Mouse (Mus musculus) duodenum, adult 2 months (tissue): ENCODE data around the gene Entpd8. TPM values are rescaled to one million over a fixed set of nuclear protein-coding genes. Genes with fewer than 3 reads are reported as not detected.

Experiments used
- polyA plus RNA-seq: library from polyadenylated mRNA; depleted of rRNA; stranded (reverse); fragments of >200 nt; gene quantifications from 2 replicates; pipeline ENCODE4 v1.2.3, GENCODE M21; 2012; ENCODE audit warnings: low replicate concordance; rRNA removed

The Entpd8 gene
- polyA plus RNA-seq = 121 and 257 TPM in 2 replicates

DNA sequence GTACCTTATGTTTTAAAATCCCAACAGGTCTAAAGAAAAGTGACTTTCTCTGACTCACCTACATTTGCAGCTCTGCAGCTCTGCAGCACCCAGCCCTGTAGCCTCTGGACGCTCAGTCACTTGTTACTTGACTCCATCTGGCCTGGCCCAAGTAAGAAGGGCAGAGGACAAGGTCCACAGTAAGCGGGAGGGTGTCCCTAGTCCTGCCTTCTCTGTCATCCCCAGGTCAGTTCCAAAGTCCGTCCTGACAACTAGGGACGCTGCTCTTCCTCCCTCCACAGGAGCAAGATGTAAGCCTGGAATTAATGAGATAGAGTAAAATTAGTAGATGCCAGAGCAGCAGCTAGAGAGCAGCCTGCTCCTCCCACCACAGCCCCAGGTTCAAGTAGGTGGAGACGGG lies at the start of gene Entpd8:
Entpd8 (plus strand) TSS at position 229 of the 400 bp plus-strand sequence.

DNA sequence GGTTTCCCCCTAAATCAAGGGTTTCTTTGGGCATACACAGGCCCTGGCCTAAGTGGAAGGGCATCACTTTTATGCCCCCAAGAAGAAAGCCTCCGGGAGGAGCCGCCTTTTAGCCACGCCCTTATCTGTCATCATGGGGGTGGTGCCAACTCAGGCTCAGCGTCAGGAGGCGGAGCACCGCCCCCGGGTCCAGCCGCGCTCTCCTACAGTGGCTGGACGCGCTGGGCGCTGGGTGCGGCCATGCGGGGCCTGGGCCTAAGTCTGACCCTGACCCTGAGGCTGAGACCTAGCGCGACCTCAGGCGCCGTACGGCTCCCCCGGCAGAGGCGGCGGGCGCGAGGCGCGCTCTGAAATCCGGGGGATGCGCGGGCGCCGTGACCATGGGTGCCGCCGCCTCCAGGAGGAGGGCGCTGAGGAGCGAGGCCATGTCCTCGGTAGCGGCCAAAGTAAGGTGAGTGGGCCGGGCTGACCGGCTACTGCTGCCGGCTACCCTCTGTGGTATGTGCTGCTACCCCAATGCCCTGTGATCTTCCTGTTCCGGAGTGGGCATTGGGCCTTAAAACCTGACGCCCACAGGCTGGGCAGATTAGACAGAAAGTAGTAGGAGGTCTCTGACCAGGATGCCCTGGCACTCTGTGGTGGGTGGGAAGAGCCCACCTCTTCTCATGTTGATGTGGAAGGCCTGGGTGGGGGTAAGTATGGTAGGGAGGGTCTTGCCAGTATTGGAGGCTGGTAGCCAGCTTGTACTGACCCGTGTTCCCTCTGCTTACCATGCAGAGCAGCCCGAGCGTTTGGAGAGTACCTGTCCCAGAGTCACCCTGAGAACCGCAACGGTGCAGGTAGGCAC lies 25.7 kb upstream of the Entpd8 start, which contains the start of gene Nsmf:
Nsmf (plus strand) TSS at position 135 of the 847 bp plus-strand sequence.

DNA sequence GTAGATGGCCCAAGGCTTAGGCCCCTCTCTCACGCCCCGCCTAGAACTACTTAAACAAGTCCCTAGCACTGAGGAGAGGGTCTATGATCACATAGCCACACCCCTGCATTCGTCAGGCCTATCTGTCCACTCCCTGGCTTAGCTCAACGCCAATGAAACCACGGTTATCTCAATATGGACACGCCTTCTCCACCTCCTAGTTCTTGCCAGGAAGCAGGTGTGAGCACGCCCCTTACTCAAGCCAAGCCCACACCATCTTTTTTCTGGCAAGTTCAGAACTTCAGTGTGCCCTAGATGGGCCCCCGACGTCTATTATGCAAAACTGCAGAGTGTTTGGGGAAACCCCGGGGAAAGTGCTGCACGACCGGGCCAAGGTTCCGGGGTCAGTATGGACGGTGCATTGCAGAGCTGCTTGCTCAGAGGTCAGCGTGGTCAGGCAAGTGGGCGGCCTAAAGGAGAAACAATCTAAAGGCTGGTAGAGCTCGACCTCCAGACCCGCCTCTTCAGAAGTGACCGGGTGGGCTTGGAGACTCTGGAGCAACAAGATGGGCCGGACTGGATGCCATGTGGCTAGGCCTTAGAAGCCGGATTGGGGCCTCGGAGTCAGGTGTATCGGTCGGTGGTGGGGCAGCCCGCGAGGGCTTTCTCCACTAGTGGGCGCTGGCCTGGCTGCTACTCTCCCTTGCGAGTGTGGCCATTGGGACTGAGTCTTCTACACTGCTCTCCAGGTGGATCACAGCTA lies 15.2 kb downstream of the Entpd8 start, which contains the start of gene Noxa1:
Noxa1 (minus strand) TSS at position 41 of the 742 bp plus-strand sequence.

Other genes with a start within 250 kb of the Entpd8 start
- gene Ehmt1, start 160.7 kb upstream of the Entpd8 start, polyA plus RNA-seq = 23.9 and 28.4 TPM in 2 replicates
- gene Arrdc1, start 145.1 kb upstream of the Entpd8 start, polyA plus RNA-seq = 202 and 206 TPM in 2 replicates
- gene Zmynd19, start 130.5 kb upstream of the Entpd8 start, polyA plus RNA-seq = 2.6 and 3.9 TPM in 2 replicates
- 3.8 and 4.7 TPM in 2 replicates for gene Dph7, start 117.9 kb upstream of the Entpd8 start, polyA plus RNA-seq
- 20.6 and 22.1 TPM in 2 replicates for gene Mrpl41, start 105.2 kb upstream of the Entpd8 start, polyA plus RNA-seq
- gene Pnpla7, start 104.3 kb upstream of the Entpd8 start, polyA plus RNA-seq = 3.6 and 9.5 TPM in 2 replicates
- 52.7 and 54.1 TPM in 2 replicates for gene Nsmf, start 25.9 kb upstream of the Entpd8 start, polyA plus RNA-seq
- 17.5 and 26.4 TPM in 2 replicates for gene Noxa1, start 14.8 kb downstream of the Entpd8 start, polyA plus RNA-seq
- 42.6 and 53.2 TPM in 2 replicates for gene Nrarp, start 100.5 kb downstream of the Entpd8 start, polyA plus RNA-seq
- gene Tor4a, start 116.6 kb downstream of the Entpd8 start, polyA plus RNA-seq = 25.3 and 31.1 TPM in 2 replicates
- gene Nelfb, start 131.2 kb downstream of the Entpd8 start, polyA plus RNA-seq = 29.9 and 42.4 TPM in 2 replicates
- gene Stpg3, start 134.3 kb downstream of the Entpd8 start, polyA plus RNA-seq = not detected in 2 replicates
- not detected in 2 replicates for gene Fam166a, start 138.4 kb downstream of the Entpd8 start, polyA plus RNA-seq
- gene Tubb4b, start 144.4 kb downstream of the Entpd8 start, polyA plus RNA-seq = 379 and 679 TPM in 2 replicates
- gene Slc34a3, start 154.1 kb downstream of the Entpd8 start, polyA plus RNA-seq = 4.3 TPM in 1 of 2 replicates, not detected in the other
- not detected in 2 replicates for gene Rnf224, start 156.5 kb downstream of the Entpd8 start, polyA plus RNA-seq
- 14.3 and 73.6 TPM in 2 replicates for gene Rnf208, start 162.0 kb downstream of the Entpd8 start, polyA plus RNA-seq
- 0.94 and 8.8 TPM in 2 replicates for gene Cysrt1, start 162.1 kb downstream of the Entpd8 start, polyA plus RNA-seq
- 18.8 and 30.9 TPM in 2 replicates for gene AL732309.1, start 166.6 kb downstream of the Entpd8 start, polyA plus RNA-seq
- 39.8 and 90.7 TPM in 2 replicates for gene Tmem203, start 175.1 kb downstream of the Entpd8 start, polyA plus RNA-seq
- 186 and 454 TPM in 2 replicates for gene Tprn, start 182.3 kb downstream of the Entpd8 start, polyA plus RNA-seq
- 44.6 and 49.5 TPM in 2 replicates for gene Ssna1, start 192.1 kb downstream of the Entpd8 start, polyA plus RNA-seq
- 57.3 and 58.9 TPM in 2 replicates for gene Anapc2, start 192.2 kb downstream of the Entpd8 start, polyA plus RNA-seq
- gene Tmem210, start 207.8 kb downstream of the Entpd8 start, polyA plus RNA-seq = 1.4 TPM in 1 of 2 replicates, not detected in the other
- gene Lrrc26, start 209.6 kb downstream of the Entpd8 start, polyA plus RNA-seq = 81.7 and 85.6 TPM in 2 replicates
- 0.78 and 1.7 TPM in 2 replicates for gene Grin1, start 238.9 kb downstream of the Entpd8 start, polyA plus RNA-seq